Mouse (Mus musculus): ENCODE measurements around the gene Dnm3. TPM values are rescaled to one million over a fixed set of nuclear protein-coding genes. Genes with fewer than 3 reads are reported as not detected.

Gene Dnm3
- polyA plus RNA-seq, 1 experiment from 2014 or later = 4.4 TPM

DNA sequence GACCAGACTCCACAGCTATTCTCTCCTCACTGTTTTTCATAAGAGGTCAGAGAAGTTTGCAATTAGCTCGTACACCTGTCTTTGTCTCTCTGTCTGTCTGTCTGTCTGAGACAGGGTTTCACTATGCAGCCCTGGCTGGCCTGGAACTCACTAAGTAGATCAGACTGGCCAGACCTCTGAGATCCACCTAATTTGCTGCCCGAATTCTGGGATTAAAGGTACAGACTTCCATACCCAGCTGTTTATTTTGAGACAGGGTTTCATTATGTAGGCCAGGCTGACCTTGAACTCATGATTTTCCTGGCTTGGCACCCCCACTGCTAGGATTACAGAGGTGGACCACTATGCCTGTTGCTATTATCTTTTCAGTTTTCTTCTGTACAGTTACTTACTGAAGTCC is 319.3 kb downstream of the Dnm3 start:
- Histone ChIP-seq H3K27me3 (replicated peaks) (no peaks in the 10 kb centered on the region), H3K4me1 (replicated peaks) (no peaks in the 10 kb centered on the region), H3K36me3 (no peaks in the 10 kb centered on the region), H3K27ac (no peak overlapping the region), H3K4me3 (replicated peaks) (no peak overlapping the region), H3K4me2 (replicated peaks) (no peak overlapping the region), H3K9ac (no peak overlapping the region), H3K9me3 (no peaks in the 10 kb centered on the region)
- 74% methylated on average over 2 of the region's 2 CpGs for WGBS
- no peak for ATAC-seq

DNA sequence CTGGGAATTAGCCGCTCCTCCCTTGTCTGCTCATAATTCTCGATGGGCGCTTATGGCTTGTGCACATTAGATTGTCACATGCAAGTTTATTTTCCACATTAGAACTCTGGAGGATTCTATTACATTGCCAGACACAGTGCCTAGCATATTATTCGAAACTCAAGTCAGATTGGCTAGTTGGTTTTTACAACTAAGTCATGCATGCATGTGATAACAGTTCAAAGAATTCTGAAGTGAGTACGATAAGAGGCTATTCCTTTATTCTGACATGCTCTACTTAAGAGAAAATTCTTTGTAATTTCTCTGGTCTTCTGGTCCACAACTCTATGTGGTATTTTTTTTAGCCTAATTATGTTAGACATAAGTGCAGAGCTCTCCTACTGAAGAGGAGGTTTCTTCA is 320.2 kb downstream of the Dnm3 start:
- H3K4me1 ChIP-seq (replicated peaks) = no peaks in the 10 kb centered on the region
- no peak overlapping the region for H3K9ac ChIP-seq
- H3K4me3 ChIP-seq (replicated peaks) = no peak overlapping the region
- no peak for ATAC-seq
- H3K9me3 ChIP-seq = no peaks in the 10 kb centered on the region
- H3K36me3 ChIP-seq = no peaks in the 10 kb centered on the region
- no peak overlapping the region for H3K4me2 ChIP-seq (replicated peaks)
- H3K27me3 ChIP-seq (replicated peaks) = no peaks in the 10 kb centered on the region
- H3K27ac ChIP-seq = no peak overlapping the region
- WGBS = 86% methylated on average over 5 of the region's 5 CpGs

DNA sequence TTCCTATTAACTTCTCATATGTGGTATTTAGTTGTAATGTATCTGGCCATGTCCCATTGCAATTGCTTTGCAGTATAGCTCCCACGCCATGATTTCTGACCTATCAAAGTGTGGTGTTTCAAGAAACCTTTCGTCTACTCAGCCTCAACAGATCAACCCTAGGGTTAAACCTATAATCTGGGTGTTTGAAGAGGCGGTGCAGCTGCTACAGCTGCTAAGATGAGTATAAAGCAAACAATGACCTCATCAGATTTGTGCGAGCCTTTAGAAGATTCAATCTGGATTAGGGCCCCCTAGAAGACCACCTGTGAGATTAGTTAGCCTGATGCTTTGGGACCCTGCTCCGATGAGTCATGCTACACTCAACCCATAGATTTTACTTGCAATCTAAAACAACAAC is 321.0 kb downstream of the Dnm3 start:
- H3K36me3 ChIP-seq = no peaks in the 10 kb centered on the region
- H3K9ac ChIP-seq = no peak overlapping the region
- no peak overlapping the region for H3K27ac ChIP-seq
- H3K27me3 ChIP-seq (replicated peaks) = no peaks in the 10 kb centered on the region
- 58% methylated on average over 5 of the region's 5 CpGs for WGBS
- H3K4me2 ChIP-seq (replicated peaks) = no peak overlapping the region
- no peaks in the 10 kb centered on the region for H3K4me1 ChIP-seq (replicated peaks)
- H3K4me3 ChIP-seq (replicated peaks) = no peak overlapping the region
- no peaks in the 10 kb centered on the region for H3K9me3 ChIP-seq
- no peak for ATAC-seq

- Histone ChIP-seq H3K4me1 (replicated peaks) (no peaks in the 10 kb centered on the region), H3K27me3 (replicated peaks) (no peaks in the 10 kb centered on the region), H3K9ac (no peak overlapping the region), H3K36me3 (no peaks in the 10 kb centered on the region), H3K9me3 (no peaks in the 10 kb centered on the region), H3K4me2 (replicated peaks) (no peak overlapping the region), H3K27ac (no peak overlapping the region), H3K4me3 (replicated peaks) (no peak overlapping the region)
- WGBS = 86% methylated on average over 3 of the region's 3 CpGs
- ATAC-seq = no peak
Observed at GRCm38 (mm10) chr1:162155546-162155945, 322.3 kb downstream of the Dnm3 start.

DNA sequence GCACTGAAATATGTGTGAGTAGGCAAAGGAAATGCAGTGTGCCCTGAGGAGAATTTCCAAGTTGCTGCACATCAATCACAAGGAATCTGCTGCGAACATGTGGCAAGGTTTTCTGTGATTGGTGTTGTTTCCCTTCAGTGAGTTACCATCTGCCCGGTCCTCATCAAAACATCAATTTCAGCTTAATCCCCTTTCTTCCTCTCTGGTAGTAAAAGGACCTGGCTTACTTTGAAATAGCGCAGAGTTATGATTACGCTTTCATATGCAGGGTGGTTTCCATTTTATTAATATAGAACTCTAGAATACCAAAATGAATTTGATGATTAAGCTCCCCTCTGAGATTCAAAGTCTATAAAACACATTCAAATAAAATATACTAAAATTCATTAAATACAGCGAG is 324.7 kb downstream of the Dnm3 start:
- no peaks in the 10 kb centered on the region for H3K36me3 ChIP-seq
- ATAC-seq = no peak
- H3K9me3 ChIP-seq = no peaks in the 10 kb centered on the region
- H3K27me3 ChIP-seq (replicated peaks) = no peaks in the 10 kb centered on the region
- H3K4me1 ChIP-seq (replicated peaks) = no peaks in the 10 kb centered on the region
- H3K4me3 ChIP-seq (replicated peaks) = no peak overlapping the region
- H3K4me2 ChIP-seq (replicated peaks) = no peak overlapping the region
- H3K27ac ChIP-seq = no peak overlapping the region
- H3K9ac ChIP-seq = no peak overlapping the region
- WGBS = 72% methylated on average over 5 of the region's 5 CpGs

DNA sequence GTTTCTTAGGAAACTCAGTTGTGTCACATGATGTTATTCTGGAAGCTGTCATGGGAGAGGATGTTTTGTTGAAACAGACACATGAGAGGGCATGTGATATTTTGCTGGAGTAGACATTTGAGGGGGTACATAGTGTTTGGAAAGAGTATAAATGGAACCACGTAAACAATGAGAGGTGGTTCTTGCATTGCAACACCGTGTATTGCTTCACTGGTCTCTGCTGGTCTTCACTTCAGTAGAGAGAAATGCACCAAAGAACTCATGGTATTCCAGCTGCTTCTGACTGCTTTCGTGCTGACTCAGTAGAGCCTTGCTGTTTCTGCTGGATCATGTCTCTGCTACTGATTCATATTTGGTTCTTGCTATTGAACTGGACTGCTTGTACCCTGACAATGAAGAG is 328.1 kb downstream of the Dnm3 start:
- Histone ChIP-seq H3K27me3 (replicated peaks) (no peaks in the 10 kb centered on the region), H3K9me3 (no peaks in the 10 kb centered on the region), H3K27ac (no peak overlapping the region), H3K4me3 (replicated peaks) (no peak overlapping the region), H3K4me1 (replicated peaks) (no peaks in the 10 kb centered on the region), H3K9ac (no peak overlapping the region), H3K36me3 (no peaks in the 10 kb centered on the region), H3K4me2 (replicated peaks) (no peak overlapping the region)
- 79% methylated on average over 3 of the region's 3 CpGs for WGBS
- no peak for ATAC-seq

DNA sequence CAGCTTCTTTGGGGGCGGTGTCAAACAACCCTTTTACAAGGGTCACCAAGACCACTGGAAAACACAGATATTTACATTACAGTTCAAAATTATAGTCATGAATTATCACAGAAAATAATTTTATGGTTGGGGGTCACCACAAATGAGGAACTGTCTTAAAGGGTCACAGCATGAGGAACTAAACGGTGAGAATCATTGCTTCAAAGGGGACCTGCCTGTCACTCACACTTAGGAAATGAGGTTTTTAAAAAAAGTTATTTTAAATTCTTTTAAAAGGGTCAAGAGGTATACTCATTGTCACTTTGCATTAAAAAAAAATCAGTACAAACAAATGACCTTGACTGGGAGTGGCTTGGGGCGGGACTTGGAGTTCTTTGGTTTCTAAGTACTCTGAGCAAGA is 330.3 kb downstream of the Dnm3 start:
- Histone ChIP-seq H3K4me2 (replicated peaks) (no peak overlapping the region), H3K9ac (no peak overlapping the region), H3K27me3 (replicated peaks) (no peaks in the 10 kb centered on the region), H3K4me3 (replicated peaks) (no peak overlapping the region), H3K9me3 (no peaks in the 10 kb centered on the region), H3K36me3 (no peaks in the 10 kb centered on the region), H3K27ac (no peak overlapping the region), H3K4me1 (replicated peaks) (0 out of 2 replicates have a peak, but pooled peaks cover 3% of the 10 kb centered on the region)
- no peak for ATAC-seq
- WGBS = 80% methylated on average over 3 of the region's 3 CpGs

DNA sequence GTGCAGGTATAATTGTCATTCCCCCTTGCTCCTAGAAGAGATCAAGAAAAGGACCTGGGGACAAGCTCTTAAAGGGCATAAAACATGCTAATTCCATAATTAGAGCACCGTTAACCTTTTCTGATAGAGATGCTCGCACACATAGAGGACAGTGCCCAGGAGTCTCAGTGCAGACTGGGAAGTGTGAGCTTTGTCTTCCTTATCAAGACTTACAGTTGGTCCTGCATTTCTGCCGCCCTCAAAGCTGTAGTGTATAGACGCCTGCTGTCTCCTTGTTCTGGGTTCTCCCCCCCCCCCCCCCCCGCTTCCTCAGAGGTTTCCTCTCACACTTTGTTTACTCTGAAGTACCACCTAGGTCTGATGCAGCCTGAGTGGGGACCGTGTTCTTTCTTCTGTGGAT is 332.1 kb downstream of the Dnm3 start:
- Histone ChIP-seq H3K4me2 (replicated peaks) (no peak overlapping the region), H3K36me3 (no peaks in the 10 kb centered on the region), H3K4me1 (replicated peaks) (0 out of 2 replicates have a peak, but pooled peaks cover 3% of the 10 kb centered on the region), H3K4me3 (replicated peaks) (no peak overlapping the region), H3K9me3 (no peaks in the 10 kb centered on the region), H3K9ac (no peak overlapping the region), H3K27ac (no peak overlapping the region), H3K27me3 (replicated peaks) (no peaks in the 10 kb centered on the region)
- ATAC-seq = no peak
- 40% methylated on average over 6 of the region's 6 CpGs for WGBS

- Histone ChIP-seq H3K4me3 (replicated peaks) (no peak overlapping the region), H3K27me3 (replicated peaks) (no peaks in the 10 kb centered on the region), H3K36me3 (no peaks in the 10 kb centered on the region), H3K4me2 (replicated peaks) (no peak overlapping the region), H3K27ac (peak overlapping the region; percentile 79), H3K4me1 (replicated peaks) (0 out of 2 replicates have a peak, but pooled peaks cover 3% of the 10 kb centered on the region), H3K9me3 (no peaks in the 10 kb centered on the region), H3K9ac (no peak overlapping the region)
- ATAC-seq = no peak
- 57% methylated on average over 1 of the region's 1 CpGs for WGBS
Observed at GRCm38 (mm10) chr1:162144992-162145391, 332.8 kb downstream of the Dnm3 start.

GRCm38 (mm10) chr1:162143974-162144912 is 333.6 kb downstream of the Dnm3 start:
- WGBS = 26% methylated on average over 6 of the region's 6 CpGs
- peak overlapping the region; percentile 79 for H3K27ac ChIP-seq
- no peak overlapping the region for H3K4me2 ChIP-seq (replicated peaks)
- H3K4me1 ChIP-seq (replicated peaks) = 0 out of 2 replicates have a peak, but pooled peaks cover 3% of the 10 kb centered on the region
- H3K9ac ChIP-seq = no peak overlapping the region
- H3K4me3 ChIP-seq (replicated peaks) = no peak overlapping the region
- no peaks in the 10 kb centered on the region for H3K36me3 ChIP-seq
- no peaks in the 10 kb centered on the region for H3K27me3 ChIP-seq (replicated peaks)
- H3K9me3 ChIP-seq = no peaks in the 10 kb centered on the region
- ATAC-seq = peak; percentile 84

DNA sequence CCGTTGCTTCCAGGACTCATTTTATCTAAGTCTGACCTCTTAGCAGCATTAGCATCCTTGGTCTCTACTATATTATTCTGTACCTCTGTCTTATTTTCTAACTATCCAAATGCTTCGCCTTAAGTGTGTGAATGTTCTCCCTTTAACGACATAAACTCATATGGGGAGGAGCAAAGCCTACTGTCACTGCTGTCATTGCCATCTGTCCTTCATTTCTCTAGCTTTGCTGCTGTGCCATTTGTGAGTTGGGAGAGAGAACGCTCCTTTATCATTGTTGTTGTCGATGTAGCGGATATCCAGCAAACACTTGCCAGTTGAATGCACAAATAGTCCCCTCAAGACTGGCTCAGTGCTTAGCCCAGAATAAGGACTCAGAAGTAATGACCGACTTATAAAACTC is 335.5 kb downstream of the Dnm3 start:
- Histone ChIP-seq H3K9me3 (no peaks in the 10 kb centered on the region), H3K4me2 (replicated peaks) (no peak overlapping the region), H3K36me3 (no peaks in the 10 kb centered on the region), H3K27ac (no peak overlapping the region), H3K4me3 (replicated peaks) (no peak overlapping the region), H3K4me1 (replicated peaks) (0 out of 2 replicates have a peak, but pooled peaks cover 3% of the 10 kb centered on the region), H3K9ac (no peak overlapping the region), H3K27me3 (replicated peaks) (no peaks in the 10 kb centered on the region)
- ATAC-seq = no peak
- 90% methylated on average over 7 of the region's 7 CpGs for WGBS

GRCm38 (mm10) chr1:162136328-162136727 is 341.5 kb downstream of the Dnm3 start:
- Histone ChIP-seq H3K4me3 (replicated peaks) (no peak overlapping the region), H3K9me3 (no peaks in the 10 kb centered on the region), H3K4me1 (replicated peaks) (no peaks in the 10 kb centered on the region), H3K27me3 (replicated peaks) (no peaks in the 10 kb centered on the region), H3K9ac (no peak overlapping the region), H3K36me3 (no peaks in the 10 kb centered on the region), H3K4me2 (replicated peaks) (no peak overlapping the region), H3K27ac (no peak overlapping the region)
- ATAC-seq = no peak
- WGBS = 37% methylated on average over 4 of the region's 4 CpGs

Measured in intestine, embryonic 15.5 days (tissue).